Mouse (Mus musculus) urinary bladder, postnatal 36 days (tissue): ENCODE results near the gene Dtymk.
"Not testable (repeated sequence)": the region's sequence is repeated elsewhere in the genome, so short reads cannot be mapped to it uniquely, and the experiment has no call there.

Experiments used
- DNase-seq, 2 experiments: peaks; one replicate each; pipeline ENCODE4 v3.0.0; 2022; ENCODE audit warnings: low spot score in 2 of 2, mixed read lengths in 1 of 2

Gene Dtymk

GRCm38 (mm10) chr1:93801741-93802238 is at the start of gene Dtymk:
Gene Dtymk (minus strand): TSS chr1:93801934.
- DNase-seq, result peak; percentile 83 to 94

- DNase-seq, result not testable (repeated sequence)
These were observed 44.1 kb upstream of the Dtymk start for GRCm38 (mm10) chr1:93845766-93846366.

GRCm38 (mm10) chr1:93838569-93838968 is 36.8 kb upstream of the Dtymk start:
- not testable (repeated sequence) for DNase-seq

- DNase-seq, result no peak
These were observed 35.6 kb upstream of the Dtymk start for GRCm38 (mm10) chr1:93837335-93837734.

GRCm38 (mm10) chr1:93836532-93836913 is 34.8 kb upstream of the Dtymk start:
- DNase-seq, result no peak

GRCm38 (mm10) chr1:93835876-93836531 is 34.3 kb upstream of the Dtymk start:
- no peak for DNase-seq

- DNase-seq, result no peak
These were observed 33.5 kb upstream of the Dtymk start for GRCm38 (mm10) chr1:93835211-93835610.

- no peak for DNase-seq
These were observed 33.0 kb upstream of the Dtymk start for GRCm38 (mm10) chr1:93834671-93835150.

- not testable (repeated sequence) for DNase-seq
These were observed 31.1 kb upstream of the Dtymk start for GRCm38 (mm10) chr1:93832754-93833360.

- DNase-seq, result no peak
These were observed 24.8 kb upstream of the Dtymk start for GRCm38 (mm10) chr1:93826540-93826835.

GRCm38 (mm10) chr1:93825771-93826539 is 24.2 kb upstream of the Dtymk start:
- DNase-seq, result no peak

- DNase-seq, result peak; percentile 94
These were observed 23.5 kb upstream of the Dtymk start for GRCm38 (mm10) chr1:93825105-93825674.

- DNase-seq, result no peak
These were observed 22.9 kb upstream of the Dtymk start, which contains the start of gene D2hgdh for GRCm38 (mm10) chr1:93824609-93825008. Gene D2hgdh (plus strand): TSS chr1:93824909.

GRCm38 (mm10) chr1:93823796-93824495 is 22.2 kb upstream of the Dtymk start:
- DNase-seq, result no peak

- no peak for DNase-seq
These were observed 17.0 kb upstream of the Dtymk start for GRCm38 (mm10) chr1:93818722-93819121.

- no peak for DNase-seq
These were observed 16.2 kb upstream of the Dtymk start for GRCm38 (mm10) chr1:93817823-93818532.

- DNase-seq, result no peak
These were observed 9.8 kb upstream of the Dtymk start for GRCm38 (mm10) chr1:93811495-93812039.

GRCm38 (mm10) chr1:93810011-93810410 is 8.3 kb upstream of the Dtymk start:
- no peak for DNase-seq

- DNase-seq, result no peak
These were observed 7.1 kb upstream of the Dtymk start for GRCm38 (mm10) chr1:93808871-93809270.
